In the genomic region with DNA sequence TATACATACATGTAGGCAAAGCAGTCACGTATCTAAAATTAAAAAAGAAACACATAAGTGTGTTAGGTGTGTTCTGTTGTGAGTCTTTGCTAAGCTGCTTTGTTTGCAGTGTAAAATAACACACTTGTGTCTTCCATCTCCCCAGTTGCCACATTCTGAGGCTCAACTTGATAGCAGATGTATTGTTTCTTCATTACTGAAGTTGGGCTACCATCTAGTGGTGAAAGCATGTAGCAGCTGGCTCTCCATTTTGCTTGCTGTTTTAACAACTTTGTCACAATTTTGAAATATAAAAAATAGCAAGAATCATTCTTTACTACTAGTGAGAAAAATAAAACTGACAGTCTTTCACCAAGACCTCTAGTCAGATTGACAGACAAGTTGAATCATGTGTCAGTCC, we compare ENCODE assay signal across 8 mouse cellular contexts.
DNase-seq lines count a peak whose midpoint lies in the region; ATAC-seq and TF ChIP-seq lines count a peak whose summit lies in the region.

No protein-coding gene starts in this region.

- DNase-seq in gastrocnemius, adult 18-20 months (ENCODE audit: low spot score) = peak; percentile 16
- no peak for DNase-seq in gastrocnemius, postnatal 10 days
- DNase-seq in right cerebral cortex, adult 2 months (ENCODE audit: low spot score in 2 of 2) = peak; percentile 45 to 53
- DNase-seq in right cerebral cortex, postnatal 25 days = no peak
- peak; percentile 48 for DNase-seq in cerebellum, adult 8-10 months
- peak; percentile 33 for DNase-seq in layer of hippocampus, adult 9-11 months
- DNase-seq in stomach, postnatal 0 days (ENCODE audit: low spot score) = no peak
- no peak for DNase-seq in urinary bladder, postnatal 25 days (ENCODE audit: low spot score)

- H3K4me2 ChIP-seq in stomach, postnatal 0 days (replicated peaks; ENCODE audit: low read depth) = no peak overlapping the region

- H3K27me3 ChIP-seq in stomach, postnatal 0 days (ENCODE audit: control insufficient read depth, insufficient read depth, low read length) = no peaks in the 10 kb centered on the region

- WGBS in stomach, postnatal 0 days = 97% methylated on average over 1 of the region's 1 CpGs

- no peaks in the 10 kb centered on the region for H3K9me3 ChIP-seq in stomach, postnatal 0 days (ENCODE audit: control insufficient read depth, low read length)

- H3K36me3 ChIP-seq in stomach, postnatal 0 days (ENCODE audit: control insufficient read depth, insufficient read depth, low read length) = no peaks in the 10 kb centered on the region

- no peak for ATAC-seq in stomach, postnatal 0 days (ENCODE audit: low FRiP score, low TSS enrichment)

- no peak overlapping the region for H3K9ac ChIP-seq in stomach, postnatal 0 days (ENCODE audit: low read length)

- TF ChIP-seq CTCF in stomach, postnatal 0 days (IDR thresholded peaks at IDR 0.05; ENCODE audit: low read depth) = peak; percentile 84

- H3K4me3 ChIP-seq in stomach, postnatal 0 days (ENCODE audit: low read depth, low read length) = no peak overlapping the region

- TF ChIP-seq EP300 in stomach, postnatal 0 days (optimal IDR thresholded peaks at IDR 0.05) = no peak

- H3K4me1 ChIP-seq in stomach, postnatal 0 days (replicated peaks; ENCODE audit: control insufficient read depth, insufficient read depth) = no peaks in the 10 kb centered on the region

- no peak overlapping the region for H3K27ac ChIP-seq in stomach, postnatal 0 days (replicated peaks)

Comparison
In these comparisons a context has a peak if more than half of its experiments do, and no peak if none do; other contexts are left out.
1. DNase-seq: peak in gastrocnemius, adult 18-20 months (single experiment), right cerebral cortex, adult 2 months (2 of 2), cerebellum, adult 8-10 months (single experiment) and layer of hippocampus, adult 9-11 months (single experiment); none in gastrocnemius, postnatal 10 days (single experiment), right cerebral cortex, postnatal 25 days (single experiment), stomach, postnatal 0 days (single experiment) and urinary bladder, postnatal 25 days (single experiment).